10 mouse cellular contexts compared by ENCODE assay signal in genomic region chr3:142280366-142281092, GRCm38 (mm10).
DNase-seq lines count a peak whose midpoint lies in the region; ATAC-seq and TF ChIP-seq lines count a peak whose summit lies in the region.
"Had no signal": no experiment of that assay in that cellular context is flagged by ENCODE, and none has a peak within 500 bp of the region (broad histone marks: within the 10 kb centered on the region; RNA-seq: fewer than 3 reads in every experiment).

No protein-coding gene starts in this region.

- TF ChIP-seq RAD21 in MEL (IDR thresholded peaks at IDR 0.05; ENCODE audit: low read depth, low read length) = no peak

- H3K4me3 ChIP-seq in heart, postnatal 0 days (ENCODE audit: low read depth, low read length) = no peak overlapping the region
- no peak overlapping the region for H3K4me3 ChIP-seq in heart, embryonic 10.5 days
- H3K4me3 ChIP-seq in MEL (ENCODE audit: control insufficient read depth in 1 of 2, insufficient read depth in 1 of 2, low read depth in 2 of 2, low read length in 2 of 2) = no peak overlapping the region
- no peak overlapping the region for H3K4me3 ChIP-seq in liver, embryonic 16.5 days (ENCODE audit: low read depth, low read length)
- no peak overlapping the region for H3K4me3 ChIP-seq in hindbrain, embryonic 14.5 days (replicated peaks; ENCODE audit: low read length)
- H3K4me3 ChIP-seq: layer of hippocampus, adult 2 months had no signal

- 25% methylated on average over 6 of the region's 6 CpGs for WGBS in heart, postnatal 0 days
- 62% methylated on average over 6 of the region's 6 CpGs for WGBS in heart, embryonic 10.5 days
- 24% methylated on average over 6 of the region's 6 CpGs for WGBS in liver, embryonic 16.5 days (ENCODE audit: insufficient replicate concordance)
- WGBS in hindbrain, embryonic 14.5 days = 85% methylated on average over 6 of the region's 6 CpGs

- no peak overlapping the region for H3K9ac ChIP-seq in heart, postnatal 0 days (replicated peaks; ENCODE audit: low read depth, low read length)
- no peak overlapping the region for H3K9ac ChIP-seq in MEL (ENCODE audit: control insufficient read depth, low read depth, low read length, poor library complexity, severe bottlenecking)
- no peak overlapping the region for H3K9ac ChIP-seq in liver, embryonic 16.5 days (ENCODE audit: low read depth, low read length)
- H3K9ac ChIP-seq in hindbrain, embryonic 14.5 days = no peak overlapping the region

- no peak for TF ChIP-seq EP300 in heart, postnatal 0 days (IDR thresholded peaks at IDR 0.05; ENCODE audit: low read depth)
- no peak for TF ChIP-seq EP300 in MEL (IDR thresholded peaks at IDR 0.05; ENCODE audit: low read depth in 1 of 2, low read length in 2 of 2)

- DNase-seq in heart, postnatal 0 days (ENCODE audit: low spot score) = no peak
- DNase-seq in heart, embryonic 10.5 days (ENCODE audit: low spot score) = no peak
- peak; percentile 6 for DNase-seq in MEL (ENCODE audit: low read depth, low spot score)
- peak; percentile 21 for DNase-seq in brain, embryonic 14.5 days (ENCODE audit: low read depth)
- DNase-seq in hindbrain, embryonic 14.5 days (ENCODE audit: low spot score) = no peak
- DNase-seq: cerebellum, postnatal 36 days; lung, postnatal 36 days had no signal

- no peaks in the 10 kb centered on the region for H3K27me3 ChIP-seq in heart, postnatal 0 days (ENCODE audit: control insufficient read depth, insufficient read depth, low read length)
- no peaks in the 10 kb centered on the region for H3K27me3 ChIP-seq in heart, embryonic 10.5 days (ENCODE audit: insufficient read depth, poor library complexity, severe bottlenecking)
- no peaks in the 10 kb centered on the region for H3K27me3 ChIP-seq in MEL (ENCODE audit: control insufficient read depth in 1 of 2, insufficient read depth in 2 of 2, low read length in 2 of 2)
- H3K27me3 ChIP-seq in liver, embryonic 16.5 days (ENCODE audit: control insufficient read depth, insufficient read depth, low read depth, low read length) = no peaks in the 10 kb centered on the region
- H3K27me3 ChIP-seq in hindbrain, embryonic 14.5 days (ENCODE audit: control insufficient read depth, insufficient read depth, low read length) = no peaks in the 10 kb centered on the region

- H3K27ac ChIP-seq in heart, postnatal 0 days (ENCODE audit: low read depth) = peak overlapping the region; percentile 41; the same call in 1 of the 2 replicates
- H3K27ac ChIP-seq in heart, embryonic 10.5 days = no peak overlapping the region
- H3K27ac ChIP-seq in MEL (ENCODE audit: control insufficient read depth, low read depth, low read length) = no peak overlapping the region
- H3K27ac ChIP-seq in liver, embryonic 16.5 days (ENCODE audit: low read length) = peak overlapping the region; percentile 56
- H3K27ac ChIP-seq in hindbrain, embryonic 14.5 days = no peak overlapping the region
- H3K27ac ChIP-seq: layer of hippocampus, adult 2 months had no signal

- peak; percentile 20; the same call in 1 of the 2 replicates for ATAC-seq in heart, postnatal 0 days (ENCODE audit: insufficient read depth, low read depth)
- ATAC-seq in liver, embryonic 16.5 days (ENCODE audit: low read depth) = peak; percentile 71
- ATAC-seq in erythroblast, adult 5-6 weeks (replicated peaks; ENCODE audit: low FRiP score, poor library complexity, severe bottlenecking) = no peak
- no peak for ATAC-seq in hindbrain, embryonic 14.5 days (ENCODE audit: low FRiP score)

- TF ChIP-seq POLR2A in MEL (IDR thresholded peaks at IDR 0.05; ENCODE audit: control insufficient read depth in 1 of 2, insufficient read depth in 1 of 2, low read depth in 1 of 2, low read length in 2 of 2, poor library complexity in 1 of 2) = no peak
- no peak for TF ChIP-seq POLR2A in brain, embryonic 14.5 days (IDR thresholded peaks at IDR 0.05; ENCODE audit: borderline replicate concordance, extremely low read depth, insufficient read depth, insufficient read length, poor library complexity, severe bottlenecking)

- peaks cover 31% of the 10 kb centered on the region for H3K36me3 ChIP-seq in heart, postnatal 0 days (replicated peaks; ENCODE audit: control insufficient read depth, insufficient read depth, low read length)
- peaks cover 26% of the 10 kb centered on the region for H3K36me3 ChIP-seq in heart, embryonic 10.5 days
- H3K36me3 ChIP-seq in MEL (ENCODE audit: control insufficient read depth in 1 of 2, insufficient read depth in 2 of 2, low read length in 2 of 2) = no peaks in the 10 kb centered on the region; a peak in 1 of 4 replicates
- H3K36me3 ChIP-seq in liver, embryonic 16.5 days (ENCODE audit: control insufficient read depth, insufficient read depth) = no peaks in the 10 kb centered on the region
- H3K36me3 ChIP-seq in hindbrain, embryonic 14.5 days (replicated peaks; ENCODE audit: control insufficient read depth, insufficient read depth) = no peaks in the 10 kb centered on the region

- no peaks in the 10 kb centered on the region for H3K9me3 ChIP-seq in heart, postnatal 0 days (replicated peaks; ENCODE audit: control insufficient read depth, low read length)
- no peaks in the 10 kb centered on the region for H3K9me3 ChIP-seq in heart, embryonic 10.5 days
- H3K9me3 ChIP-seq in MEL (replicated peaks; ENCODE audit: insufficient read depth, low read length) = no peaks in the 10 kb centered on the region
- no peaks in the 10 kb centered on the region for H3K9me3 ChIP-seq in liver, embryonic 16.5 days (replicated peaks; ENCODE audit: control insufficient read depth, low read length)
- no peaks in the 10 kb centered on the region for H3K9me3 ChIP-seq in hindbrain, embryonic 14.5 days (ENCODE audit: control insufficient read depth, low read length)

- H3K4me2 ChIP-seq in heart, postnatal 0 days (ENCODE audit: low read depth, low read length) = no peak overlapping the region; the same call in 1 of the 2 replicates
- 0 out of 2 replicates have a peak overlapping the region, but pooled peaks have one; percentile 24 for H3K4me2 ChIP-seq in liver, embryonic 16.5 days (ENCODE audit: low read depth, low read length)
- H3K4me2 ChIP-seq in hindbrain, embryonic 14.5 days (replicated peaks) = no peak overlapping the region

- TF ChIP-seq CTCF in heart, postnatal 0 days (IDR thresholded peaks at IDR 0.05; ENCODE audit: low read depth) = no peak
- no peak for TF ChIP-seq CTCF in MEL (IDR thresholded peaks at IDR 0.05 in 2 of 3, conservative IDR thresholded peaks at IDR 0.05 in 1 of 3; ENCODE audit: control insufficient read depth in 1 of 3, insufficient read depth in 1 of 3, low read depth in 2 of 3, low read length in 3 of 3, poor library complexity in 1 of 3, severe bottlenecking in 1 of 3)
- no peak for TF ChIP-seq CTCF in brain, embryonic 14.5 days (IDR thresholded peaks at IDR 0.05; ENCODE audit: borderline replicate concordance, extremely low read depth, insufficient read depth, insufficient read length)

- no peaks in the 10 kb centered on the region for H3K79me2 ChIP-seq in MEL (ENCODE audit: control insufficient read depth, insufficient read depth, low read length, poor library complexity)

- H3K4me1 ChIP-seq in heart, postnatal 0 days (ENCODE audit: control insufficient read depth, insufficient read depth) = peaks cover 20% of the 10 kb centered on the region
- peaks cover 22% of the 10 kb centered on the region for H3K4me1 ChIP-seq in heart, embryonic 10.5 days
- peaks cover 2 to 8% of the 10 kb centered on the region in 2 experiments; a peak in 3 of 4 replicates for H3K4me1 ChIP-seq in MEL (ENCODE audit: control insufficient read depth in 1 of 2, insufficient read depth in 2 of 2, low read length in 2 of 2)
- peaks cover 14% of the 10 kb centered on the region for H3K4me1 ChIP-seq in liver, embryonic 16.5 days (ENCODE audit: control insufficient read depth, low read depth, low read length)
- H3K4me1 ChIP-seq in hindbrain, embryonic 14.5 days (replicated peaks; ENCODE audit: control insufficient read depth, insufficient read depth, low read length) = no peaks in the 10 kb centered on the region

TF ChIP-seq in MEL, 35 proteins besides CTCF, POLR2A, EP300 and RAD21:
- TF ChIP-seq POLR2AphosphoS5 (IDR thresholded peaks at IDR 0.05; ENCODE audit: borderline replicate concordance, low read depth, low read length) (no peak), GABPA (IDR thresholded peaks at IDR 0.05; ENCODE audit: low read depth, low read length) (no peak), MYB (IDR thresholded peaks at IDR 0.05; ENCODE audit: low read depth, low read length) (no peak), RCOR1 (IDR thresholded peaks at IDR 0.05; ENCODE audit: low read depth, low read length) (no peak), TBP (IDR thresholded peaks at IDR 0.05; ENCODE audit: low read depth, low read length) (no peak), MAX (IDR thresholded peaks at IDR 0.05; ENCODE audit: low read length) (no peak), ZNF384 (IDR thresholded peaks at IDR 0.05; ENCODE audit: low read depth, low read length) (no peak), CHD2 (IDR thresholded peaks at IDR 0.05; ENCODE audit: low read length) (no peak), NELFE (IDR thresholded peaks at IDR 0.05; ENCODE audit: low read depth, low read length) (no peak), USF1 (IDR thresholded peaks at IDR 0.05; ENCODE audit: low read depth, low read length) (no peak)

Comparison
In these comparisons a context has a peak if more than half of its experiments do, and no peak if none do; other contexts are left out.
1. H3K27ac ChIP-seq: peak in heart, postnatal 0 days (single experiment) and liver, embryonic 16.5 days (single experiment); none in heart, embryonic 10.5 days (single experiment), MEL (single experiment) and hindbrain, embryonic 14.5 days (single experiment).
2. ATAC-seq: peak in heart, postnatal 0 days (single experiment) and liver, embryonic 16.5 days (single experiment); none in erythroblast, adult 5-6 weeks (single experiment) and hindbrain, embryonic 14.5 days (single experiment).
3. DNase-seq: peak in MEL (single experiment) and brain, embryonic 14.5 days (single experiment); none in heart, postnatal 0 days (single experiment), heart, embryonic 10.5 days (single experiment) and hindbrain, embryonic 14.5 days (single experiment).